Mouse (Mus musculus) forebrain, embryonic 13.5 days (tissue): Measurements from ENCODE around the gene Hrh1. TPM values are rescaled to one million over a fixed set of nuclear protein-coding genes. Genes with fewer than 3 reads are reported as not detected.

Source experiments
- ATAC-seq: fragments of 200-750 bp; cut with Nextera tagmentation; 2 replicates; pipeline ENCODE4 v1.8.0; 2017
- H3K27ac ChIP-seq: fragments of 300-500 bp; sonication (generic); 2 replicates; pipeline ENCODE4 v1.5.1; 2015; ENCODE audit warnings: inconsistent platforms, mild to moderate bottlenecking, moderate library complexity
- H3K27me3 ChIP-seq: fragments of 300-500 bp; sonication (generic); 2 replicates; pipeline ENCODE4 v1.6.1; 2015; ENCODE audit warnings: mild to moderate bottlenecking, inconsistent platforms
- H3K36me3 ChIP-seq: fragments of 300-500 bp; sonication (generic); 2 replicates; pipeline ENCODE4 v1.6.1; 2015; ENCODE audit warnings: mild to moderate bottlenecking, inconsistent platforms; ENCODE audit not compliant: poor library complexity, severe bottlenecking
- H3K4me1 ChIP-seq: fragments of 300-500 bp; sonication (generic); 2 replicates; pipeline ENCODE4 v1.6.1; 2015; ENCODE audit warnings: inconsistent platforms
- H3K4me2 ChIP-seq: fragments of 300-500 bp; sonication (generic); 2 replicates; pipeline ENCODE4 v1.6.1; 2015; ENCODE audit warnings: inconsistent platforms, mild to moderate bottlenecking, moderate library complexity
- H3K4me3 ChIP-seq: fragments of 300-500 bp; sonication (generic); 2 replicates; pipeline ENCODE4 v1.5.1; 2015; ENCODE audit warnings: mild to moderate bottlenecking, inconsistent platforms
- H3K9ac ChIP-seq: fragments of 300-500 bp; sonication (generic); 2 replicates; pipeline ENCODE4 v1.6.1; 2015; ENCODE audit warnings: mild to moderate bottlenecking, inconsistent platforms
- H3K9me3 ChIP-seq: fragments of 300-500 bp; sonication (generic); replicated peaks from 2 replicates; pipeline ENCODE4 v1.6.1; 2016; ENCODE audit warnings: inconsistent platforms
- WGBS: fragments of 180-500 bp; shearing (Covaris S2); methylation state at CpG from one replicate; pipeline ENCODE4 v1.1.7; 2015; 5-methylcytosine and 5-hydroxymethylcytosine counted together
- polyA plus RNA-seq: library from polyadenylated mRNA; unstranded; fragments of >200 nt; fragmentation: Nextera tagmentation; extraction: Ambion mirVana; gene quantifications from 2 replicates; pipeline ENCODE4 v1.2.1, GENCODE M21; 2015

The Hrh1 gene
- polyA plus RNA-seq, 1 experiment from 2014 or later, result 0.41 TPM

- Histone ChIP-seq H3K9ac (no peak overlapping the region; the same call in 1 of the 2 replicates), H3K9me3 (no peaks in the 10 kb centered on the region; the same call in 1 of the 2 replicates), H3K27me3 (no peaks in the 10 kb centered on the region), H3K4me1 (peaks cover 10% of the 10 kb centered on the region), H3K36me3 (no peaks in the 10 kb centered on the region), H3K27ac (no peak overlapping the region), H3K4me3 (no peak overlapping the region), H3K4me2 (no peak overlapping the region)
- no peak for ATAC-seq
- 33% methylated on average over 10 of the region's 10 CpGs for WGBS
Measured at GRCm38 (mm10) chr6:114440788-114441453, 43.2 kb downstream of the Hrh1 start.

DNA sequence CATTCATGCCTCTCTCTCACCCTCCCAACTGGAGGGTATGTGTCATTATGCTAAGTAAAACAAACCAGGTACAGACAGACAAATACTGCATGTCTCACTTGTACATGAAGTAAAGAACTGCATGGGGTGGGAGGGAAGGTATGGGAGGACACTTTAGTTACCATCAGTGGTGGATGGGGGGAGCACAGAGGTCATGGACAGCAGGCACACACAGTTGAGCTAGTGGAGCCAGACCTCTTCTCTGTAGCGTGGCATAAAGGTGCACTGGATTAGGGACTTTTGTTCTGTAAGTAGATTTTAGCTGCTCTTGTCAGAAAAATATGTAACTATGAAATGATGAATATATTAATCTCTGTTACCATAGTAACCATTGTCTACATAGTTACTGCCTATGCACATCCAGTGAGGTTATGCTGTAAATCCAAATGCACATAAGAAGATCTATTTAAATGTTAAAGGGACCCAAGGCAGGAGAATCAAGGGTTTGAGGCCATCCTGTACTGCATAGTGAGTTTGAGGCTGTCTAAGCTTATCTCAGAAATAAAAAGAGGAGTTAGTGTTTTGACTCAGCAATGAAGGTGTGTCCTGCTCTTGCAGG is 46.6 kb downstream of the Hrh1 start:
- Histone ChIP-seq H3K27ac (no peak overlapping the region), H3K4me2 (no peak overlapping the region), H3K27me3 (no peaks in the 10 kb centered on the region), H3K9ac (no peak overlapping the region), H3K9me3 (no peaks in the 10 kb centered on the region; the same call in 1 of the 2 replicates), H3K4me1 (peaks cover 10% of the 10 kb centered on the region), H3K4me3 (no peak overlapping the region), H3K36me3 (no peaks in the 10 kb centered on the region)
- WGBS, result 70% methylated on average over 1 of the region's 1 CpGs
- ATAC-seq, result peak; percentile 41; the same call in 1 of the 2 replicates

DNA sequence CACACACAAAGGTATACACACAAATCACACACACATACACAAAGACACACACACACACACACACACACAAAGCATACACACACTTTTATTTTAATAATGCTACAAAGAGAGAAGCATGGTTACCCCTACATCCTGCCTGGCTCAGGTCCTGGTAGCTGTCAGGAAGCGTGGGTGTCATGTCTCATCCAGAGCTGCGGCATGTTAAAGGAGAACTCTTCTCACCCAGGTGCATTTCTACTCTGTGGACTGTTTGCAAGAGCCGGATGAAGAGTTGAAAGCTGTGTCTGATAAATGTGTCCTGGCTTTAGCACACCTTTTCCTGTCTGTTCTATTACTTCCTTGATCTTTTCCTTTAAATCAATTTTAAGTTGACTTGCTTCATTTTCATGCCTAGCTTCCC is 47.2 kb downstream of the Hrh1 start:
- Histone ChIP-seq H3K4me3 (no peak overlapping the region), H3K36me3 (no peaks in the 10 kb centered on the region), H3K9ac (no peak overlapping the region), H3K27ac (no peak overlapping the region), H3K9me3 (no peaks in the 10 kb centered on the region; the same call in 1 of the 2 replicates), H3K4me2 (no peak overlapping the region), H3K4me1 (peaks cover 10% of the 10 kb centered on the region), H3K27me3 (no peaks in the 10 kb centered on the region)
- WGBS, result 86% methylated on average over 3 of the region's 3 CpGs
- ATAC-seq, result no peak

GRCm38 (mm10) chr6:114448888-114449287 is 51.2 kb downstream of the Hrh1 start:
- Histone ChIP-seq H3K4me2 (no peak overlapping the region), H3K36me3 (no peaks in the 10 kb centered on the region), H3K27ac (no peak overlapping the region), H3K9ac (no peak overlapping the region), H3K4me3 (no peak overlapping the region), H3K9me3 (no peaks in the 10 kb centered on the region), H3K4me1 (no peaks in the 10 kb centered on the region), H3K27me3 (no peaks in the 10 kb centered on the region)
- 88% methylated on average over 9 of the region's 9 CpGs for WGBS
- ATAC-seq, result no peak

- Histone ChIP-seq H3K4me2 (no peak overlapping the region), H3K27ac (no peak overlapping the region), H3K9ac (no peak overlapping the region), H3K27me3 (no peaks in the 10 kb centered on the region), H3K9me3 (no peaks in the 10 kb centered on the region), H3K4me1 (peaks cover 11% of the 10 kb centered on the region), H3K36me3 (no peaks in the 10 kb centered on the region), H3K4me3 (no peak overlapping the region)
- ATAC-seq, result no peak
- WGBS, result 93% methylated on average over 4 of the region's 4 CpGs
Measured at GRCm38 (mm10) chr6:114455267-114455666, 57.5 kb downstream of the Hrh1 start.

DNA sequence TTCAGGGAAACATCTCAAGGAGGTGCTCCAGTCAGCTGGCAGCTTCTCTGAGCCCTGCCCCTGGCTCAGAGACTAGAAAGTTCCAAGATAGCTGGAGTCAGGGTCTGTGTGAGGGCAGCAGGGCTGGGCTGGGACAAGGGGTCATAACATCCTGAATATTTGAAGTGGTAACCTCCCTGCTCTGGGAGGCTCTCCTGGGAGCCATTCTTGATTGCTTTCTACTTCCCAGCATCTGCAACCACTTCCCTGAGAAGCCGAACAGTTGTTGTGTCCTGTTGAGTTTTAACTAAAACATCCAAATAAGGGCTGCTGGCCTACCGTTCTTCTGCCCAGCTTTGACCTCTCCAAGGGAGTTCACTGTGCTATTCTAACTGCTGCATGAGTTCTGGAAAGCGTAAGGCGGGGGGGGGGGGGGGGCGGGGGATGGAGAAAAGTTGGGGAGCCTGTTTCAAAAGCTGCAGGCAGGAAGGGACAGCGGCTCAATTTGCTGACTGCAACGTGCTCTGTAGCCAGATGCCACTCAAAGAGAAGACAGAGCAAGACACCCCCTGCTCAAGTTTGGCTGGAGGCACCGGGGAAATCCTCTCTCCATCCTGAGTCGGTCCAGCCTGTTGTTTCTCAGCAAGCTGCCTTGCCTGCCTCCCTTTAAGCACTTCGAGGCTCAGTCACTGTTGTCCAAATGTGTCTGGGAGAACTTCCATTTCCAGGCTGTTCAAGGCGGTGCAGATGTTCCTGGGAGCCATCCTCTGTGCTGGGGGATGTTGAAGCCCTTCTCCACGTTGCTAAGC is 58.7 kb downstream of the Hrh1 start:
- H3K36me3 ChIP-seq, result no peaks in the 10 kb centered on the region
- H3K4me2 ChIP-seq, result no peak overlapping the region
- ATAC-seq, result no peak
- no peaks in the 10 kb centered on the region; the same call in 1 of the 2 replicates for H3K9me3 ChIP-seq
- no peaks in the 10 kb centered on the region for H3K27me3 ChIP-seq
- no peak overlapping the region for H3K4me3 ChIP-seq
- H3K27ac ChIP-seq, result no peak overlapping the region
- WGBS, result 61% methylated on average over 12 of the region's 12 CpGs
- H3K9ac ChIP-seq, result no peak overlapping the region
- peaks cover 11% of the 10 kb centered on the region for H3K4me1 ChIP-seq

- 85% methylated on average over 3 of the region's 3 CpGs for WGBS
- no peak for ATAC-seq
- Histone ChIP-seq H3K4me1 (peaks cover 11% of the 10 kb centered on the region), H3K4me3 (no peak overlapping the region), H3K9ac (no peak overlapping the region), H3K4me2 (no peak overlapping the region), H3K36me3 (no peaks in the 10 kb centered on the region), H3K27me3 (no peaks in the 10 kb centered on the region), H3K27ac (no peak overlapping the region), H3K9me3 (no peaks in the 10 kb centered on the region; the same call in 1 of the 2 replicates)
Measured at GRCm38 (mm10) chr6:114457299-114457698, 59.6 kb downstream of the Hrh1 start.

- Histone ChIP-seq H3K27me3 (no peaks in the 10 kb centered on the region), H3K4me1 (peaks cover 11% of the 10 kb centered on the region), H3K4me2 (no peak overlapping the region), H3K4me3 (no peak overlapping the region), H3K36me3 (no peaks in the 10 kb centered on the region), H3K9me3 (no peaks in the 10 kb centered on the region; the same call in 1 of the 2 replicates), H3K27ac (no peak overlapping the region), H3K9ac (no peak overlapping the region)
- WGBS, result 88% methylated on average over 5 of the region's 5 CpGs
- ATAC-seq, result no peak
Measured at GRCm38 (mm10) chr6:114458191-114458590, 60.5 kb downstream of the Hrh1 start.

GRCm38 (mm10) chr6:114459969-114460368 is 62.2 kb downstream of the Hrh1 start:
- 56% methylated on average over 2 of the region's 2 CpGs for WGBS
- H3K9me3 ChIP-seq, result no peaks in the 10 kb centered on the region; the same call in 1 of the 2 replicates
- no peaks in the 10 kb centered on the region for H3K36me3 ChIP-seq
- ATAC-seq, result peak; percentile 57; the same call in 1 of the 2 replicates
- H3K27ac ChIP-seq, result no peak overlapping the region
- H3K27me3 ChIP-seq, result no peaks in the 10 kb centered on the region
- no peak overlapping the region for H3K4me2 ChIP-seq
- H3K4me1 ChIP-seq, result peaks cover 11% of the 10 kb centered on the region
- H3K9ac ChIP-seq, result no peak overlapping the region
- no peak overlapping the region for H3K4me3 ChIP-seq

GRCm38 (mm10) chr6:114461536-114461935 is 63.8 kb downstream of the Hrh1 start:
- Histone ChIP-seq H3K36me3 (no peaks in the 10 kb centered on the region), H3K4me3 (no peak overlapping the region), H3K9ac (no peak overlapping the region), H3K9me3 (peaks cover 2% of the 10 kb centered on the region), H3K4me2 (no peak overlapping the region), H3K27ac (no peak overlapping the region), H3K27me3 (no peaks in the 10 kb centered on the region), H3K4me1 (peaks cover 11% of the 10 kb centered on the region)
- no peak for ATAC-seq

GRCm38 (mm10) chr6:114462747-114463146 is 65.0 kb downstream of the Hrh1 start:
- Histone ChIP-seq H3K4me3 (no peak overlapping the region), H3K27ac (no peak overlapping the region), H3K27me3 (no peaks in the 10 kb centered on the region), H3K36me3 (no peaks in the 10 kb centered on the region), H3K9ac (no peak overlapping the region), H3K4me2 (no peak overlapping the region), H3K9me3 (peaks cover 2% of the 10 kb centered on the region), H3K4me1 (peaks cover 11% of the 10 kb centered on the region)
- 20% methylated on average over 4 of the region's 4 CpGs for WGBS
- ATAC-seq, result no peak

GRCm38 (mm10) chr6:114473541-114473940 is 75.8 kb downstream of the Hrh1 start:
- 39% methylated on average over 5 of the region's 5 CpGs for WGBS
- no peak for ATAC-seq
- Histone ChIP-seq H3K4me3 (no peak overlapping the region), H3K9me3 (no peaks in the 10 kb centered on the region), H3K27ac (no peak overlapping the region), H3K9ac (no peak overlapping the region), H3K36me3 (no peaks in the 10 kb centered on the region), H3K4me1 (peaks cover 7% of the 10 kb centered on the region), H3K4me2 (no peak overlapping the region), H3K27me3 (no peaks in the 10 kb centered on the region)
